In genomic region chr5:3543629-3544479, GRCm38 (mm10) we compare ENCODE assay signal across 8 mouse cellular contexts. TPM values are rescaled to one million over a fixed set of nuclear protein-coding genes. Genes with fewer than 3 reads are reported as not detected.
DNase-seq lines count a peak whose midpoint lies in the region; ATAC-seq and TF ChIP-seq lines count a peak whose summit lies in the region.

Gene Fam133b, plus strand, starts transcription at chr5:3543833.

- peak; percentile 100 for TF ChIP-seq CTCF in Patski (IDR thresholded peaks at IDR 0.05)

- DNase-seq in Patski (ENCODE audit: low read depth, low spot score): peak; percentile 73
- DNase-seq in cerebellum, postnatal 14 days: peak; percentile 99
- peak; percentile 96 to 98 for DNase-seq in frontal cortex, postnatal 25 days (ENCODE audit: low spot score in 2 of 2)
- DNase-seq in left cerebral cortex, adult 11 months (ENCODE audit: low spot score): peak; percentile 86
- peak; percentile 96 to 98 for DNase-seq in lung, postnatal 4 days
- DNase-seq in retina, postnatal 7 days (ENCODE audit: low read depth, low spot score): peak; percentile 92
- peak; percentile 99 for DNase-seq in urinary bladder, adult 2 months (ENCODE audit: low spot score)

- H3K9ac ChIP-seq in hindbrain, embryonic 15.5 days: peak within 1 kb of the TSS; percentile 84

- peaks cover 16% of the 10 kb centered on the region for H3K4me1 ChIP-seq in hindbrain, embryonic 15.5 days (replicated peaks)

- peak within 1 kb of the TSS; percentile 93 for H3K4me3 ChIP-seq in hindbrain, embryonic 15.5 days

- ATAC-seq in Patski: peak; percentile 86
- peak; percentile 96 for ATAC-seq in hindbrain, embryonic 15.5 days (ENCODE audit: low FRiP score, low read depth)

- 0 out of 2 replicates have a peak, but pooled peaks cover 3% of the 10 kb centered on the region for H3K36me3 ChIP-seq in hindbrain, embryonic 15.5 days

- no peaks in the 10 kb centered on the region for H3K9me3 ChIP-seq in hindbrain, embryonic 15.5 days

- peak within 1 kb of the TSS; percentile 77 for H3K4me2 ChIP-seq in hindbrain, embryonic 15.5 days

- WGBS in hindbrain, embryonic 15.5 days: under 1% methylated on average over 58 of the region's 80 CpGs

- in situ Hi-C loops in Patski (cut with MboI; ENCODE audit: low pct_unique_long_range_greater_than_20kb): no loop called here

- POLR2A ChIA-PET in Patski (lab: Charles Lee): no interaction called here

- CTCF ChIA-PET in Patski (lab: Charles Lee): interaction anchor here (0.7 to 2.1 kb wide), 3 partner anchors 13 to 32 kb away, joined by 3 to 5 read pairs (median 3); no protein-coding TSS in a partner anchor

- H3K27ac ChIP-seq in hindbrain, embryonic 15.5 days (replicated peaks): peak within 1 kb of the TSS; percentile 92

- no peaks in the 10 kb centered on the region for H3K27me3 ChIP-seq in Patski
- no peaks in the 10 kb centered on the region for H3K27me3 ChIP-seq in hindbrain, embryonic 15.5 days

RNA-seq across cellular contexts. Expression of gene Fam133b, which starts in this region (rescaled TPM):
- 34.2 TPM for polyA plus RNA-seq in Patski (2021)
- polyA plus RNA-seq in hindbrain, embryonic 15.5 days (2015; fragmentation: Nextera tagmentation; extraction: Ambion mirVana): 22.6 and 26.0 TPM in 2 replicates
- 16.5 and 17.5 TPM in 2 replicates for polyA plus RNA-seq in urinary bladder, adult 2 months (2012; rRNA removed)

Comparison
In these comparisons a context has a peak if more than half of its experiments do, and no peak if none do; other contexts are left out.
1. Peak in every context shown above with its lines: DNase-seq, ATAC-seq, H3K4me3 ChIP-seq and H3K27ac ChIP-seq.